Mouse (Mus musculus): ENCODE measurements around the gene Aacs. TPM values are rescaled to one million over a fixed set of nuclear protein-coding genes. Genes with fewer than 3 reads are reported as not detected.

The Aacs gene
- polyA plus RNA-seq, 1 experiment from 2014 or later: 6.2 TPM

DNA sequence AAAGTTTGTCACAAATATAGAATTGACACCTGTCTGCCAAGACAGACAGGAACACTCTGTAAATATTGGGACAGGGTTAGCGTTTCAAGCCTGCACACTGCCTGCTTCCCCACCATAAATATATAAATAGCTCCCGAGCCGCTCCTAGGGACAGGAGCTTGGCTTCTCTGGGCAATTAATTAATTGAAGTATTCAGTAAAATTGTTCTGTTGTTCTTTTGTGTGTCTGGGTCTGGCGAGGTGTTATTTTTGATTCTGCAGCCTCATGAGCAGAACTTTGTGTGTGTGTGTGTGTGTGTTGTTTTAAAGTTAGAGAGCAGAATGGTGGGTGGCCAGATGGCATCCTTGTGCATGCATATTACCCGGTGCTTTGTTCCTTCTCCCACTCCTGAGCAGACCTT is 80.1 kb downstream of the Aacs start:
- H3K4me3 ChIP-seq (ENCODE audit: inconsistent target): no peak overlapping the region
- no peaks in the 10 kb centered on the region for H3K36me3 ChIP-seq (ENCODE audit: inconsistent target)
- WGBS (ENCODE audit: missing documents): 79% methylated on average over 5 of the region's 5 CpGs
- H3K27ac ChIP-seq: no peak overlapping the region
- no peaks in the 10 kb centered on the region for H3K79me2 ChIP-seq (ENCODE audit: inconsistent target)

DNA sequence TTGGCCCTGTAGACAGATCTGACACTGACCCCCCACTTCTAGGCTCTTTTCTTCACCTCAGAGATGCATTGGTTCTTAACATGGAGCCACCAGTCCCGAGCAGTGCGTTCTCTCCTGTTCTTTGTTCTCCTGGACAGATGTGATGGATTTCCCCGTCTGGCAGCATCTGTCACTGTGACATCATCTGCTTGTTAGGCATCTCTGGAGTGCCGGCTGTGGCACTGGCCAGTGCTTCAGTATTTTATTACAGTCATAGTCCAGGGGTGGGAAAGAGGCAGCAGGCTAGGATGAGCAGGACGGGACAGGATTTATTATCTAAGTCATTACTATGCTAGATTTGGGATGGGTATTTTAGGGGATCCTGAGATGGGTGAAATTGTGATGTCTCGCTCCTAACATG is 87.9 kb downstream of the Aacs start:
- 65% methylated on average over 6 of the region's 6 CpGs for WGBS (ENCODE audit: missing documents)

DNA sequence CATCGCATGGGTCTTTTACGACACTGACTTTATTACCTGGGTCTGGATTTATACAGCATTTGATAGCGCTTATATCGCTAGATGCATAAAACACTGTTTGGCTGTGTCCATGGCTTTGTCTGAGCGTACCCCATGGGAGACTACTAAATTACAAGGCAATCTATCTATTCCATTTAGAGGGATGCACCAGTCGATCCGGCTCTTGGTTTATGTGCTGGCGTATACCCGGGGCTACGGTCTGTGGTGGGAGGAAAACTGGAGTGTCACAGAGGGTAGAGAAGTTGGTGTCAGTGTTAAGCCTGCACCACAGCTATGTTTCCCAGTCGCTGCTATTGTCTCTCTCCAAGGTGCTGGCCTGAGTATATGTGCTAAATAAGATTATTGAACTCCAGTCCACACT is 90.1 kb downstream of the Aacs start:
- 85% methylated on average over 11 of the region's 11 CpGs for WGBS (ENCODE audit: missing documents)
- Histone ChIP-seq H3K36me3 (ENCODE audit: inconsistent target) (no peaks in the 10 kb centered on the region), H3K4me3 (ENCODE audit: inconsistent target) (no peak overlapping the region), H3K27ac (no peak overlapping the region), H3K79me2 (ENCODE audit: inconsistent target) (no peaks in the 10 kb centered on the region)

More for the DNA sequence above, 87.9 kb downstream of the Aacs start:
- Histone ChIP-seq H3K4me3 (ENCODE audit: inconsistent target) (no peak overlapping the region), H3K27ac (no peak overlapping the region), H3K79me2 (ENCODE audit: inconsistent target) (no peaks in the 10 kb centered on the region), H3K36me3 (ENCODE audit: inconsistent target) (no peaks in the 10 kb centered on the region)

Other genes with a start within 250 kb of the Aacs start
- 80.8 to 94.6 TPM (median 83.7 TPM) in 3 replicates for gene Scarb1, start 134.7 kb upstream of the Aacs start, polyA plus RNA-seq (2018)
- not detected in 3 replicates for gene Gm10382, start 86.5 kb upstream of the Aacs start, polyA plus RNA-seq (2018)
- gene Ubc, start 85.6 kb upstream of the Aacs start, polyA plus RNA-seq (2018): 431 to 1,072 TPM (median 940 TPM) in 3 replicates
- 6.9 to 16.2 TPM (median 11.8 TPM) in 3 replicates for gene Dhx37, start 41.7 kb upstream of the Aacs start, polyA plus RNA-seq (2018)
- 3.6 to 7.6 TPM (median 5.6 TPM) in 3 replicates for gene Bri3bp, start 34.2 kb upstream of the Aacs start, polyA plus RNA-seq (2018)
- gene Tmem132b, start 56.0 kb downstream of the Aacs start, polyA plus RNA-seq (2018): 0.02 to 0.04 TPM in 2 of 3 replicates, not detected in the other

Measured in macrophage (primary cell).